Mouse (Mus musculus) CH12.LX (cell line): Measurements from ENCODE around the gene Gm20695. TPM values are rescaled to one million over a fixed set of nuclear protein-coding genes. Genes with fewer than 3 reads are reported as not detected.

Experiments
- DNase-seq: peaks from one replicate; pipeline ENCODE4 v3.0.0-alpha.2; 2013; ENCODE audit errors: extremely low read depth
- H3K27ac ChIP-seq: 2 replicates; pipeline ENCODE4 v1.5.1; 2012; ENCODE audit warnings: low read depth, mild to moderate bottlenecking, control low read depth, moderate library complexity; ENCODE audit not compliant: insufficient read depth
- H3K27me3 ChIP-seq: replicated peaks from 2 replicates; pipeline ENCODE3; 2012; ENCODE audit warnings: inconsistent platforms
- H3K36me3 ChIP-seq, 2 experiments: replicated peaks in 1 of 2; 2 replicates each; pipeline versions ENCODE3 to v1.6.1; 2012; ENCODE audit warnings: inconsistent platforms in 1 of 2, low read length in 1 of 2, mild to moderate bottlenecking in 1 of 2, mixed read lengths in 1 of 2, moderate library complexity in 1 of 2; ENCODE audit not compliant: control insufficient read depth in 1 of 2, insufficient read depth in 1 of 2
- H3K4me1 ChIP-seq, 2 experiments: 2 replicates each; pipeline ENCODE4 v1.6.1; 2012; ENCODE audit warnings: inconsistent platforms in 1 of 2, moderate library complexity in 1 of 2; ENCODE audit not compliant: insufficient read depth in 2 of 2, control insufficient read depth in 1 of 2
- H3K4me2 ChIP-seq: 2 replicates; pipeline ENCODE4 v1.6.1; 2012; ENCODE audit warnings: low read depth, mild to moderate bottlenecking, control low read depth; ENCODE audit not compliant: poor library complexity, insufficient read depth, severe bottlenecking
- H3K4me3 ChIP-seq, 3 experiments: fragments of 150-350 bp in 1 of 3; sonication (generic) in 1 of 3; replicated peaks in 1 of 3; 2 replicates each; pipeline versions ENCODE3 to v1.5.1; 2011 to 2012; ENCODE audit warnings: low read depth in 2 of 3, low read length in 2 of 3, mild to moderate bottlenecking in 2 of 3, moderate library complexity in 2 of 3, control low read depth in 1 of 3, improper control_type of control experiment in 1 of 3, inconsistent platforms in 1 of 3, mixed read lengths in 1 of 3; ENCODE audit not compliant: poor library complexity in 1 of 3
- H3K79me2 ChIP-seq: replicated peaks from 2 replicates; pipeline ENCODE4 v1.6.1; 2012; ENCODE audit warnings: mild to moderate bottlenecking, moderate library complexity; ENCODE audit not compliant: control insufficient read depth, poor library complexity, insufficient read depth, severe bottlenecking; ENCODE audit errors: extremely low read depth
- H3K9ac ChIP-seq: 2 replicates; pipeline ENCODE4 v1.6.1; 2012; ENCODE audit warnings: low read depth, mild to moderate bottlenecking, control low read depth, moderate library complexity; ENCODE audit not compliant: insufficient read depth
- H3K9me3 ChIP-seq: replicated peaks from 2 replicates; pipeline ENCODE3; 2012; ENCODE audit warnings: low read length, inconsistent platforms, mixed read lengths
- BHLHE40 ChIP-seq: IDR thresholded peaks from 2 replicates; pipeline ENCODE4 v1.6.1; 2011; ENCODE audit warnings: mild to moderate bottlenecking, low read depth, low read length, improper control_type of control experiment
- CHD1 ChIP-seq: IDR thresholded peaks from 2 replicates; pipeline ENCODE4 v1.6.1; 2012; ENCODE audit warnings: low read depth, low read length, improper control_type of control experiment, inconsistent platforms
- CHD2 ChIP-seq: IDR thresholded peaks from 2 replicates; pipeline ENCODE4 v1.6.1; 2011; ENCODE audit warnings: low read length, improper control_type of control experiment
- CTCF ChIP-seq, 2 experiments: IDR thresholded peaks in 1 of 2; conservative IDR thresholded peaks in 1 of 2; 2 replicates each; pipeline ENCODE4 v1.5.1; 2011 to 2012; ENCODE audit warnings: low read depth in 2 of 2, low read length in 2 of 2, improper control_type of control experiment in 1 of 2, inconsistent platforms in 1 of 2, mild to moderate bottlenecking in 1 of 2, moderate library complexity in 1 of 2
- EP300 ChIP-seq: IDR thresholded peaks from 2 replicates; pipeline ENCODE4 v1.6.1; 2011; ENCODE audit warnings: low read length, improper control_type of control experiment
- ETS1 ChIP-seq: conservative IDR thresholded peaks from 2 replicates; pipeline ENCODE4 v1.6.1; 2012; ENCODE audit warnings: low read depth, mild to moderate bottlenecking, inconsistent platforms, low read length, improper control_type of control experiment, moderate library complexity
- GABPA ChIP-seq: IDR thresholded peaks from 2 replicates; pipeline ENCODE4 v1.6.1; 2012; ENCODE audit warnings: low read depth, low read length, improper control_type of control experiment, inconsistent platforms; ENCODE audit not compliant: insufficient replicate concordance
- HCFC1 ChIP-seq: IDR thresholded peaks from 2 replicates; pipeline ENCODE4 v1.6.1; 2012; ENCODE audit warnings: low read depth, mild to moderate bottlenecking, inconsistent platforms, low read length, improper control_type of control experiment
- IRF4 ChIP-seq: IDR thresholded peaks from 2 replicates; pipeline ENCODE4 v1.6.1; 2014; ENCODE audit warnings: low read depth, mild to moderate bottlenecking, inconsistent platforms, low read length, improper control_type of control experiment
- JUN ChIP-seq: IDR thresholded peaks from 2 replicates; pipeline ENCODE4 v1.6.1; 2011; ENCODE audit warnings: low read depth, mild to moderate bottlenecking, low read length, improper control_type of control experiment, moderate library complexity; ENCODE audit not compliant: insufficient read depth
- JUND ChIP-seq: conservative IDR thresholded peaks from 2 replicates; pipeline ENCODE4 v1.6.1; 2011; ENCODE audit warnings: low read depth, low read length, improper control_type of control experiment
- KAT2A ChIP-seq: IDR thresholded peaks from 2 replicates; pipeline ENCODE4 v1.6.1; 2012; ENCODE audit warnings: low read length, improper control_type of control experiment, inconsistent platforms; ENCODE audit not compliant: insufficient replicate concordance
- MAFK ChIP-seq: IDR thresholded peaks from 2 replicates; pipeline ENCODE4 v1.6.1; 2011; ENCODE audit warnings: low read length, improper control_type of control experiment; ENCODE audit not compliant: insufficient replicate concordance
- MAX ChIP-seq: IDR thresholded peaks from 2 replicates; pipeline ENCODE4 v1.6.1; 2011; ENCODE audit warnings: low read length, improper control_type of control experiment
- MAZ ChIP-seq: IDR thresholded peaks from 2 replicates; pipeline ENCODE4 v1.6.1; 2012; ENCODE audit warnings: low read depth, mild to moderate bottlenecking, inconsistent platforms, low read length, improper control_type of control experiment, moderate library complexity
- MXI1 ChIP-seq: IDR thresholded peaks from 2 replicates; pipeline ENCODE4 v1.6.1; 2011; ENCODE audit warnings: mild to moderate bottlenecking, low read depth, low read length, improper control_type of control experiment
- MYC ChIP-seq: IDR thresholded peaks from 2 replicates; pipeline ENCODE4 v1.6.1; 2011; ENCODE audit warnings: low read depth, mild to moderate bottlenecking, improper control_type of control experiment, low read length
- NRF1 ChIP-seq: IDR thresholded peaks from 2 replicates; pipeline ENCODE4 v1.6.1; 2014; ENCODE audit warnings: low read depth, mild to moderate bottlenecking, inconsistent platforms, low read length, improper control_type of control experiment, moderate library complexity
- PAX5 ChIP-seq: IDR thresholded peaks from 2 replicates; pipeline ENCODE4 v1.6.1; 2012; ENCODE audit warnings: low read length, inconsistent platforms, mixed read lengths
- POLR2A ChIP-seq: IDR thresholded peaks from 2 replicates; pipeline ENCODE4 v1.6.1; 2011; ENCODE audit warnings: low read depth, mild to moderate bottlenecking, improper control_type of control experiment, low read length
- RAD21 ChIP-seq: IDR thresholded peaks from 2 replicates; pipeline ENCODE4 v1.6.1; 2011; ENCODE audit warnings: low read depth, mild to moderate bottlenecking, low read length, improper control_type of control experiment, moderate library complexity
- RCOR1 ChIP-seq: conservative IDR thresholded peaks from 2 replicates; pipeline ENCODE4 v1.6.1; 2012; ENCODE audit warnings: low read depth, mild to moderate bottlenecking, inconsistent platforms, low read length, improper control_type of control experiment
- SIN3A ChIP-seq: IDR thresholded peaks from 2 replicates; pipeline ENCODE4 v1.6.1; 2012; ENCODE audit warnings: low read length, improper control_type of control experiment, inconsistent platforms
- TBP ChIP-seq: conservative IDR thresholded peaks from 2 replicates; pipeline ENCODE4 v1.6.1; 2011; ENCODE audit warnings: low read depth, low read length, improper control_type of control experiment
- TCF12 ChIP-seq: IDR thresholded peaks from 2 replicates; pipeline ENCODE4 v1.6.1; 2014; ENCODE audit warnings: low read depth, mild to moderate bottlenecking, inconsistent platforms, low read length, improper control_type of control experiment
- UBTF ChIP-seq: IDR thresholded peaks from 2 replicates; pipeline ENCODE4 v1.6.1; 2012; ENCODE audit warnings: low read depth, mild to moderate bottlenecking, inconsistent platforms, low read length, improper control_type of control experiment, moderate library complexity
- USF1 ChIP-seq: IDR thresholded peaks from 2 replicates; pipeline ENCODE4 v1.6.1; 2014; ENCODE audit warnings: low read depth, mild to moderate bottlenecking, inconsistent platforms, low read length, improper control_type of control experiment
- USF2 ChIP-seq: conservative IDR thresholded peaks from 2 replicates; pipeline ENCODE4 v1.6.1; 2011; ENCODE audit warnings: low read depth, low read length, improper control_type of control experiment
- ZC3H11A ChIP-seq: IDR thresholded peaks from 2 replicates; pipeline ENCODE4 v1.6.1; 2012; ENCODE audit warnings: low read depth, mild to moderate bottlenecking, inconsistent platforms, low read length, improper control_type of control experiment
- ZMIZ1 ChIP-seq: IDR thresholded peaks from 2 replicates; pipeline ENCODE4 v1.6.1; 2012; ENCODE audit warnings: low read depth, mild to moderate bottlenecking, inconsistent platforms, low read length, improper control_type of control experiment
- ZNF384 ChIP-seq: IDR thresholded peaks from 2 replicates; pipeline ENCODE4 v1.6.1; 2012; ENCODE audit warnings: low read depth, low read length, improper control_type of control experiment, inconsistent platforms
- dilution Hi-C: fragments of 300-500 bp; cut with MboI; formaldehyde crosslinking; loops from 2 replicates; pipeline ENCODE4 v1.14.3; 2020; ENCODE audit warnings: low sequenced_read_pairs; ENCODE audit not compliant: extremely low pct_unique_long_range_greater_than_20kb, extremely low pct_ligation_motif_present
- in situ Hi-C: fragments of 300-500 bp; cut with MboI; formaldehyde crosslinking; loops from 3 replicates; pipeline ENCODE4 v1.14.3; 2019; ENCODE audit warnings: low sequenced_read_pairs, low pct_ligation_motif_present, low pct_unique_long_range_greater_than_20kb, mixed read lengths
- polyA plus RNA-seq: library from polyadenylated mRNA; unstranded; fragments of >175 nt; gene quantifications from 2 replicates; pipeline ENCODE4 v1.2.1, GENCODE M21; 2012; ENCODE audit warnings: low read depth; ENCODE audit not compliant: insufficient read length
- total RNA-seq, 2 experiments: library from RNA; depleted of rRNA; stranded (reverse); fragments of 300-350 nt in 1 of 2; fragments of >200 nt in 1 of 2; gene quantifications; 2 replicates each; pipeline ENCODE4 v1.2.3; 2012 to 2014

Gm20695 gene
- total and polyA plus RNA-seq, 3 experiments: 0.89 to 1.2 TPM; not detected in 1

- TF ChIP-seq CTCF (conservative IDR thresholded peaks at IDR 0.05 in 1 of 2, IDR thresholded peaks at IDR 0.05 in 1 of 2; ENCODE audit: low read depth in 2 of 2, low read length in 2 of 2) (peak; percentile 52 to 83), RAD21 (peak; percentile 66), TCF12 (peak; percentile 81), MAZ (no peak), EP300 (0 out of 2 replicates have a peak, but pooled peaks have one; percentile 2), NRF1 (peak; percentile 86), USF1 (no peak), JUN (peak; percentile 43; the same call in 1 of the 2 replicates), PAX5 (no peak), ZMIZ1 (peak; percentile 73), MXI1 (peak; percentile 94), POLR2A (peak; percentile 81), USF2 (no peak), BHLHE40 (0 out of 2 replicates have a peak, but pooled peaks have one; percentile 9), KAT2A (peak; percentile 79; the same call in 1 of the 2 replicates), MYC (peak; percentile 89; the same call in 1 of the 2 replicates), ZC3H11A (no peak), MAX (peak; percentile 75)
Measured at GRCm38 (mm10) chr16:3908537-3909111, 24.2 kb downstream of the Gm20695 start, which contains the start of the genes 1700037C18Rik and Cluap1 (continued).

- H3K4me2 ChIP-seq: peak overlapping the region; percentile 96
- H3K4me3 ChIP-seq: peak overlapping the region; percentile 65 to 93 (median 91)
- peak overlapping the region; percentile 89 for H3K9ac ChIP-seq
- peaks cover 6 to 21% of the 10 kb centered on the region in 2 experiments for H3K4me1 ChIP-seq
- H3K27ac ChIP-seq: no peak overlapping the region
- dilution Hi-C loops (no loop called here), in situ Hi-C loops (no loop called here)
- no peak for DNase-seq
- H3K27me3 ChIP-seq: no peaks in the 10 kb centered on the region
- no peaks in the 10 kb centered on the region for H3K9me3 ChIP-seq
- no peak for TF ChIP-seq HCFC1
- no peak for TF ChIP-seq CTCF (conservative IDR thresholded peaks at IDR 0.05 in 1 of 2, IDR thresholded peaks at IDR 0.05 in 1 of 2; ENCODE audit: low read depth in 2 of 2, low read length in 2 of 2)
- no peak for TF ChIP-seq ZC3H11A
- TF ChIP-seq RCOR1: no peak
- TF ChIP-seq IRF4: no peak
- TF ChIP-seq MAX: no peak
- no peak for TF ChIP-seq JUND
- TF ChIP-seq SIN3A: peak; percentile 20
- no peak for TF ChIP-seq PAX5
- TF ChIP-seq CHD1: 0 out of 2 replicates have a peak, but pooled peaks have one; percentile 70
- TF ChIP-seq GABPA: no peak
- TF ChIP-seq JUN: no peak
- no peak for TF ChIP-seq ETS1
- no peak for TF ChIP-seq TBP
- TF ChIP-seq BHLHE40: no peak
- peak; percentile 43 for TF ChIP-seq MYC
- TF ChIP-seq CHD2: no peak
- no peak for TF ChIP-seq MAFK
- TF ChIP-seq USF1: no peak
- no peak; the same call in 1 of the 2 replicates for TF ChIP-seq MXI1
- no peak for TF ChIP-seq USF2
- TF ChIP-seq NRF1: no peak
- no peak for TF ChIP-seq UBTF
- TF ChIP-seq ZNF384: no peak
- no peak for TF ChIP-seq EP300
- peaks cover 14% of the 10 kb centered on the region for H3K79me2 ChIP-seq
- H3K36me3 ChIP-seq: peaks cover 42 to 66% of the 10 kb centered on the region in 2 experiments
Measured at GRCm38 (mm10) chr16:3909118-3909517, 24.7 kb downstream of the Gm20695 start.
